Mouse (Mus musculus) limb, embryonic 14.5 days (tissue): ENCODE results near the gene Ccdc74a. TPM values are rescaled to one million over a fixed set of nuclear protein-coding genes. Genes with fewer than 3 reads are reported as not detected.
A peak's percentile ranks its signal among the peaks of the same experiment; 100 is the strongest.

Experiments
- ATAC-seq: fragments of 200-750 bp; cut with Nextera tagmentation; 2 replicates; pipeline ENCODE4 v1.8.0; 2017; ENCODE audit warnings: low read depth, moderate number of reproducible peaks, moderate TSS enrichment; ENCODE audit not compliant: low FRiP score
- DNase-seq: peaks from one replicate; pipeline ENCODE4 v3.0.0-alpha.2; 2015; ENCODE audit warnings: low spot score
- H3K27ac ChIP-seq: fragments of 300-500 bp; sonication (generic); replicated peaks from 2 replicates; pipeline ENCODE4 v1.5.1; 2014; ENCODE audit warnings: low read depth, mild to moderate bottlenecking, low read length, moderate library complexity, mixed read lengths
- H3K27me3 ChIP-seq: fragments of 300-500 bp; sonication (generic); 2 replicates; pipeline ENCODE4 v1.6.1; 2014; ENCODE audit warnings: low read length, mixed read lengths; ENCODE audit not compliant: control insufficient read depth, insufficient read depth
- H3K36me3 ChIP-seq: fragments of 300-500 bp; sonication (generic); 2 replicates; pipeline ENCODE4 v1.6.1; 2014; ENCODE audit warnings: mild to moderate bottlenecking, low read length, moderate library complexity, mixed read lengths; ENCODE audit not compliant: control insufficient read depth, insufficient read depth
- H3K4me1 ChIP-seq: fragments of 300-500 bp; sonication (generic); 2 replicates; pipeline ENCODE4 v1.6.1; 2014; ENCODE audit warnings: antibody characterized with exemption, low read length, mixed read lengths; ENCODE audit not compliant: control insufficient read depth, insufficient read depth
- H3K4me2 ChIP-seq: fragments of 300-500 bp; sonication (generic); replicated peaks from 2 replicates; pipeline ENCODE4 v1.6.1; 2014; ENCODE audit warnings: low read depth, mild to moderate bottlenecking, low read length, moderate library complexity; ENCODE audit not compliant: severe bottlenecking
- H3K4me3 ChIP-seq: fragments of 300-500 bp; sonication (generic); replicated peaks from 2 replicates; pipeline ENCODE4 v1.5.1; 2014; ENCODE audit warnings: low read length
- H3K9ac ChIP-seq: fragments of 300-500 bp; sonication (generic); 2 replicates; pipeline ENCODE4 v1.6.1; 2014; ENCODE audit warnings: mild to moderate bottlenecking, low read depth, low read length, moderate library complexity; ENCODE audit not compliant: severe bottlenecking
- H3K9me3 ChIP-seq: fragments of 300-500 bp; sonication (generic); 2 replicates; pipeline ENCODE4 v1.6.1; 2016; ENCODE audit warnings: low read length; ENCODE audit not compliant: control insufficient read depth
- POLR2A ChIP-seq: fragments of 200-500 bp; IDR thresholded peaks from 2 replicates; pipeline ENCODE4 v1.8.0; 2012; ENCODE audit warnings: inconsistent platforms, mild to moderate bottlenecking, moderate library complexity, borderline replicate concordance; ENCODE audit not compliant: insufficient read depth, insufficient read length; ENCODE audit errors: extremely low read depth
- whole genome bisulfite sequencing: fragments of 180-500 bp; shearing (Covaris S2); extraction: QIAGEN DNeasy Blood & Tissue Kit; methylation state at CpG from one replicate; pipeline ENCODE4 v1.1.7; 2014; 5-methylcytosine and 5-hydroxymethylcytosine counted together
- polyA plus RNA-seq, 2 experiments: library from polyadenylated mRNA; depleted of rRNA in 1 of 2; stranded (reverse) in 1 of 2; unstranded in 1 of 2; fragments of >200 nt; fragmentation: Nextera tagmentation in 1 of 2; extraction: Ambion mirVana in 1 of 2; gene quantifications; 2 replicates each; pipeline versions ENCODE4 v1.2.1 to v1.2.3; 2012 to 2014

The Ccdc74a gene
- polyA plus RNA-seq, 2 experiments = 6.5 to 8.9 TPM

- no peak overlapping the region for H3K4me2 ChIP-seq
- no peaks in the 10 kb centered on the region for H3K27me3 ChIP-seq
- ATAC-seq (no peak), DNase-seq (no peak)
- no peak overlapping the region for H3K27ac ChIP-seq
- H3K36me3 ChIP-seq = peaks cover 49% of the 10 kb centered on the region
- WGBS = 86% methylated on average over 4 of the region's 4 CpGs
- no peak for TF ChIP-seq POLR2A
- H3K9me3 ChIP-seq = no peaks in the 10 kb centered on the region
- H3K9ac ChIP-seq = no peak overlapping the region
- H3K4me1 ChIP-seq = peaks cover 7% of the 10 kb centered on the region
- no peak overlapping the region for H3K4me3 ChIP-seq
Measured at GRCm38 (mm10) chr16:17643437-17643990, 2.8 kb upstream of the Ccdc74a start.

DNA sequence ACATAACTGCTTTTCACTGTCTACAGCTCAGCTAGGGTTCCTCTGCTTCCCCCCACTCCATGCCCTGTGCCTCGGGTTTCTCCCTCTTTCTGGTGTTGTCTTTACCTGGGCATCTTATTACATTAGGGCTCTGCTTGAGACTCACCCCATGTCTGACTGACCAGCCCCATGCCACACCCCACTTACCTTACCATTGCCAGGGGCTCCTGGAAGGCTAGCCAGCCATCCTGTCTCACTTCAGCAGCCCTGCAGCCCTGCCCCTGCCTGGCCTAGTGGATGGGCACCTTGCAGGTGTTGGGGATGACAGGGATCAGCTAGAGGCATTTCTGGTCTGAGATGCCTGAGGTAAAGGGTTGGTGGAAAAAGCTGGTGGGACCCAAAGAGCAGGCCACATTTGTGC lies 886 bp downstream of the Ccdc74a start:
- Histone ChIP-seq H3K4me3 (peak overlapping the region; percentile 58), H3K27me3 (no peaks in the 10 kb centered on the region), H3K9ac (peak overlapping the region; percentile 59), H3K9me3 (no peaks in the 10 kb centered on the region), H3K4me2 (peak overlapping the region; percentile 79), H3K27ac (no peak overlapping the region), H3K4me1 (peaks cover 7% of the 10 kb centered on the region), H3K36me3 (peaks cover 46% of the 10 kb centered on the region)
- 11% methylated on average over 1 of the region's 1 CpGs for WGBS
- DNase-seq (no peak), ATAC-seq (no peak)
- TF ChIP-seq POLR2A = no peak

DNA sequence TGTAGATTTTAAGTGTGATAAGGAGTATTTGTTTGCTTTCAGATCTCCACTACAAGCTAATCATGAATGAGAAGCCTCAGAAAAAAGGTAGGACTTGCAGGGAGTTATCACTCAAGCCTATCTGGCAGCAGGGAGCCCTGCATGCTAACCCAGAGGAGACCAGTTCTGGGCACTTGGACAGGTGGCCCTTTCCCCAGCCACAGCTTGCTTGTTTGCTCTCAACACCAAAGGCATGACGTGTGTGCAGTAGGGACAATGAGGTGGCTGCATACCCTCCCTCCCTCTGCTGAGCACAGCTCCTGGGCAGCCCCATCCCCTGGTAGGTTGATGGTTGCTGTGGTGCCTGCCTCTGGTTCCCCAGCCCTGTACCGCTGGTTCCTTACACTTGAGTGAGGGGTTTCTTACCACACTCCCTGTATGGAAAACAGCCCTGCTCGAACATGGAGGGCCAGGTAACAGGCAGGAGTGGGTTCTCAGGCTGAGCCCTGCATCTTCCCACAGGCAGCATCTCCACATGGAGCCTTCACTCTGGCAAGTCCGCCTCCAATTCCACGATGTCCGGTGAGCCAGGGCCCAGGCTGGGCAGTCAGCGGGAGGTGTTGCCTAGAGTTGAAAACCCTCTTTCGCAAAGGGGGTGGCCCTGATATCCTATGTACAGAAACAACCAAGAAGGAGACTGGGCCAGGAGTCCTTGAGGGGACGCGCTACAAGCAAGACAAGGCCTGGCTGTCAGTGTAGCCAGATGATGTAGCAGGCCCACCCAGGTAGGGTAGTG lies 1.5 kb downstream of the Ccdc74a start:
- H3K9me3 ChIP-seq = no peaks in the 10 kb centered on the region
- no peak overlapping the region for H3K4me3 ChIP-seq
- no peak overlapping the region for H3K4me2 ChIP-seq
- DNase-seq (no peak), ATAC-seq (no peak)
- H3K36me3 ChIP-seq = peaks cover 46% of the 10 kb centered on the region
- no peak overlapping the region for H3K27ac ChIP-seq
- peaks cover 7% of the 10 kb centered on the region for H3K4me1 ChIP-seq
- TF ChIP-seq POLR2A = no peak
- WGBS = 90% methylated on average over 10 of the region's 10 CpGs
- no peak overlapping the region for H3K9ac ChIP-seq
- no peaks in the 10 kb centered on the region for H3K27me3 ChIP-seq

GRCm38 (mm10) chr16:17649925-17650605 lies 3.8 kb downstream of the Ccdc74a start:
- no peak for TF ChIP-seq POLR2A
- DNase-seq = no peak
- 86% methylated on average over 16 of the region's 16 CpGs for WGBS
- no peak overlapping the region for H3K9ac ChIP-seq
- H3K4me3 ChIP-seq = no peak overlapping the region
- ATAC-seq = no peak
- H3K27me3 ChIP-seq = no peaks in the 10 kb centered on the region
- H3K36me3 ChIP-seq = peaks cover 55% of the 10 kb centered on the region
- peaks cover 7% of the 10 kb centered on the region for H3K4me1 ChIP-seq
- H3K9me3 ChIP-seq = no peaks in the 10 kb centered on the region
- no peak overlapping the region for H3K4me2 ChIP-seq
- no peak overlapping the region for H3K27ac ChIP-seq

DNA sequence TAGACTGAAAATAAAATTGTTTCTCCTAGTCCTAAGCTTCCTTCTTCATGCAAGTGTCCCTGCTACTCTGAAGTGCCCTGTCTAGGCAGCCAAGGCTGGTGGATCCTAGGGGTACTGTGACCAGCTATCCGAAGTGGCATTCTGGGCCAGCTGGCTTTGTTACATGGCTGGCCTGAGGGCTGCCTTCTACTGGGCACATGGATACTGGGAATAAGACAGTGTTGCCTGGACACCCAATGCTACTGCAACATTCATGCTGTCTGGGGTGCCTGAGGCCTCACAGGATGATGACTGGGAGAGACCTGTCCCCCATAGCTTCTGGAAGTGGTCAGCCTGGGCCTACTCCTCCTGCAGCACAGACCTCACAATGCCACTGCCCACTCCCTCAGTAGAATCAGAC lies 4.4 kb downstream of the Ccdc74a start:
- TF ChIP-seq POLR2A = no peak
- Histone ChIP-seq H3K27ac (no peak overlapping the region), H3K4me1 (peaks cover 7% of the 10 kb centered on the region), H3K9me3 (no peaks in the 10 kb centered on the region), H3K4me3 (no peak overlapping the region), H3K27me3 (no peaks in the 10 kb centered on the region), H3K36me3 (peaks cover 61% of the 10 kb centered on the region), H3K9ac (no peak overlapping the region), H3K4me2 (no peak overlapping the region)
- no peak for ATAC-seq
- no peak for DNase-seq
- 85% methylated on average over 1 of the region's 1 CpGs for WGBS
